Mouse (Mus musculus): ENCODE data around the gene Hcst.

The Hcst gene

GRCm38 (mm10) chr7:30431793-30432192 lies 12.1 kb upstream of the Hcst start:
- peak; percentile 66 to 80 for DNase-seq

- DNase-seq = no peak
Observed at GRCm38 (mm10) chr7:30430191-30430590, 10.5 kb upstream of the Hcst start.

- DNase-seq = no peak
Observed at GRCm38 (mm10) chr7:30429327-30429726, 9.7 kb upstream of the Hcst start.

- DNase-seq = peak; percentile 17 to 30
Observed at GRCm38 (mm10) chr7:30423071-30423641, 3.5 kb upstream of the Hcst start.

DNA sequence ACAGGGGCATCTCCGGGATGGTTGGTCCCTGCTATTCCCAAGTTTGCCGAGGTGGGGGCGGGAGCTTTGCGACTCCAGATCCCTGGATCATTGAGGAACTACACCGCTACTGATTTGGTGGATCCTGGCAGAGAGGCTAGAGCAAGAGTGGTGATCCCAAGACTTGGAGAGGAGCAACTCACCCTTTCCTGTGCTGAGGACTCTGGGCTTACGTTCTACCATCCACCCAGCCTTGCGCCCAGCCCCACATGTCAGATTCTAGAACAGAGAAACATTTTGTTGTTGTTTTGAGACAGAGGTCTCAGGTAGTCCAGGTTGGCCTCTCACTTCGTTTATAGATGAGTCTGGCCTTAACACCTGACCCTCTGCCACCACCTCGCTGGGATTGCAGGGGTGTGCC lies 2.9 kb upstream of the Hcst start:
- no peak for DNase-seq

GRCm38 (mm10) chr7:30421890-30422435 lies 2.3 kb upstream of the Hcst start:
- DNase-seq = peak; percentile 86 to 93

DNA sequence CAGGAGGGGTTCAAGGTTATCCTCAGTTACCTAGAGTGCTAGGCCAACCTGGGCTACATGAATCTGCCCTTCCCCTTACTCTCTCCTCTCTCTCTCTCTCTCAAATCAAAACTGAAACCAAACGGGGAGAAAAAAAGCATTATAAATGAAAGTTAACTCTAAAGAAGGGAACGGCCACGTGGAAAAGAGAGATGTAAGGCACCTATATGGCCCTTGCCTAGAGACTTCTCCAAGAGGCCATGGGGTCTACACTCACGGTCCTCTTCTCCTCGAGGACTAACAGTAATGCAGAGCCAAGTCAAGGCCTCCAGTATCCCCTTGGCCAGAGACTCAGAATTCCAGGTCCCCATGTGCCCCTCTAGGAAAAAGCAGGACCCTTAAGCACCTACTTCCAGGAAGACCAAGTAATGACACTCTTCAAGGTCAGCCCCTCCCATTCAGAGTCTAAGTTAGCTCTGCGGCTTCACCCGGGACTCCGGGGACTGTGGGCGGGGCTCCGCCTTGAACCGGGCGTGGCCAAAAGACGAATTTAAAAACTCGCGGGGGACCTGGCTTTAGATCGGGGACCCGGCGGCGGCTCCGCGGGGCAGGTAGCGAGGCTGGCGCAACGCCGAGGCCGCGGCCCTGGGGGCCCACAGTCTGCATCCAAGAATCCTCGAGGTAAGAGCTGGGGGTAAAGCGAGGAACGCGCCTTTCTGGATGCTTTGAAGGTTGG lies 1.7 kb upstream of the Hcst start, which contains the start of gene Nfkbid:
TSS of gene Nfkbid (plus strand) at position 558 of the 715 bp plus-strand sequence.
- DNase-seq = peak; percentile 72 to 84

DNA sequence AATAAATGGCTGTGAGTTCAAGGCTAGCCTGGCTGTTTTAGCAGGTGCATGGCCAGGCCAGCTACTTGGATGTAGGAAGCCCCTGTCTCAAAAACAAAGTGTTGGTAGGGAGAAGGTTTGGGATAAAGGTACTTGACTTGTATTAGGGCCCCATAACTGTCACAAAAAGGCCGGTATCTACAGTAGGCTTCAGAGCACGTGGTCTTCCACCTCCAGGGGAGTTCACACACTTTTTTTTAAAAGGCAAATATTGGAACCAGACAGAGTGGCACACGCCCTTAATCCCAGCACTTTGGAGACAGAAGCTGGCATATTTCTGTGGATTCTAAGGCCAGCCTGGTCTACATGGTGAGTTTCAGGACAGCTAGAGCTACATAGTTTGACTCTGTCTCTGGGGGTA lies 1.0 kb upstream of the Hcst start:
- DNase-seq = no peak

DNA sequence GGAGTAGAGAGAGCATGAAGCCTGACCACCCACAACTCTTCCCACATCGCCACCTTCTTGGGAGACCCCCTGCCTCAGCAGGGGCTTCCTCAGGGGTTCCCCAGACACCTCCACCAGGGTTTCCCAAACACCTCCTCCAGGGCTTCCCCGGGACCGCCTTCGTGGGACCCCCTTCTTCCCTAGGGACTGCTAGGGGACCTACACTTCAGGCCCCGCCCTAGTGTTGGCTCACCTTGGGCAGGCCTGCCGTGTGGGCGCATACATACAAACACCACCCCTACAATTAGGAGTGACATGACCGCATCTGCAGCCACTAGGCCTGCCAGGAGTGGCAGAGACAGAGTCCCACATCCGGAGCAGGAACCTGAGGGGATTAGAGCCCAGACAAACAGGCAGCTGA lies 1.8 kb downstream of the Hcst start:
- DNase-seq = no peak

GRCm38 (mm10) chr7:30413596-30413995 lies 6.1 kb downstream of the Hcst start, which contains the start of gene Tyrobp:
TSS of gene Tyrobp (plus strand) at chr7:30413760.
- no peak for DNase-seq

DNA sequence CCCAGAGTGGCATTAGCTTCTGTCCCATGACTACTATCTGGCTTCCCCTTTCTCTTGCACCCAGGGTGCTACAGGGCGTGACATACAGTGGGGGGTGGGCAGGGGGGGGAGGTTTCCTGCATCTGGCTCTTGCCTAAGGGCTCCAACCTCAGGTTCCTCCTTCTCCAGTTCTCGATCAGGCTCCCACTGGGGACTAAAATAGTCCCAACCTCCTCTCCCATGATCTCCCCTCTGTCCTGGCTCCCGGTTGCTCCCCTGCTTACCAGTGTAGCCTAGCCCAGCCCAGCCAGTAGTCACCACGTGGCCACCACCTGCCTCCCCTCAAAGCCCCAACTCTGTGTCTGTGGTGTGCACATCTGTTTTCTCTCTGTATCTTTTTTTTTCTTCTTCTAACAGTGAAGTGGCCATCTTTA lies 6.9 kb downstream of the Hcst start:
- DNase-seq = no peak

DNA sequence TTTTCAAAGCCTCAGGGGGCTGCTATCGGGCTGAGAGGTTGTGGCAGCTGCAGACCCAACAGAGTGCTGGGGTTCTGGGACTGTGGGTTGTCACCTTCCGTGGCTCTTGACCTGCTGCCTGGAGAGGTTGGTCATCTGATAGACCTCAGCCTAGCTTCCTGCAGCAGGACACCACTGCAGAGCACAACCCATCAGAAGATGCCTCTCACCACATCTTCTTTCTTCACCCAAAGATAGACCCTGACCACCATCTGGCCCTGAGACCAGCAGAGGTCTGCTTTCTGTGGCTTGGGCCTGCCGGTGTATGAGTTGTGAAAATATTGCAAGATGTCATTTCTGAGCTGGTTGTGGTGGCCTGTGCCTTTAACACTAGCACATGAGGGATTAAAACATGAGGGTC lies 8.6 kb downstream of the Hcst start:
- DNase-seq = no peak

DNA sequence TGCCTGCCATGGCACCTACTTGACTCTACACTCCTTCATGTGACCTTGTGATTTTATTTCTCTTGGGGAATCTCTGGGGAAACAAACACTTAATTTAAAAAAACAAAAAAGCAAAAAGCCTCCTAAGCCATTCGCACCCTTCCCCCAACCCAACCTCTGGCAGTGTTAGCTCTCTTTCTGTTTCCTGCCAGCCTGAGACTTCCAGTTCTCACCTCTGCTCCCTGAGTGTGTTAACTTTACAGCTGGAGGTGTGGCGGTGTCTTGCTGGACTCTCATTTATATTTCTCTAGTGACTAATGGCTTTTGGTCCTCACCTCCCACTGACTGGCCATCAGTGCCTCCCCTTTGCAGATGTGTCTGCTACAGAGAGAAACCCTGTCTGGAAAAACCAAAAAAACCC lies 9.9 kb downstream of the Hcst start:
- DNase-seq = no peak

GRCm38 (mm10) chr7:30408639-30409038 lies 11.0 kb downstream of the Hcst start:
- no peak for DNase-seq

- DNase-seq = no peak
Observed at GRCm38 (mm10) chr7:30402343-30402742, 17.3 kb downstream of the Hcst start.

DNA sequence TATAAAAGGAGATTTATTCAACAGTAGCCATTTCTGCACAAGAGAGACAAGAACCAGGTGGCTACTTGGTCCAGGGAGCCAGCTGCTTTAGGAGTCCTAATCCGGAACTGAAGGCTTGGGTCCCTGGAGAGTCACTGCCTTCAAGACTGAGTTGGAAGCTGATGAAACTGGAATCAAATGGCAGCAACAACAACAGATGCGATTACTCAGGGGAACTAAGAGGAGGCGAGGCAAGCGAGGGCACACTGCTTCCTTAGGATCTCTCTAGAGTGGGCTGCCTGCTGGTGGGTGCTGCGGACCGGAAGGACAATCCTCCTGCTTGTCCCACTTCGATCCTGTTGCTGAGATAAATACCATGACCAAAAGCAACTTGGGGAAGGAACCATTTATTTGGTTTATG lies 20.0 kb downstream of the Hcst start:
- DNase-seq = no peak

DNA sequence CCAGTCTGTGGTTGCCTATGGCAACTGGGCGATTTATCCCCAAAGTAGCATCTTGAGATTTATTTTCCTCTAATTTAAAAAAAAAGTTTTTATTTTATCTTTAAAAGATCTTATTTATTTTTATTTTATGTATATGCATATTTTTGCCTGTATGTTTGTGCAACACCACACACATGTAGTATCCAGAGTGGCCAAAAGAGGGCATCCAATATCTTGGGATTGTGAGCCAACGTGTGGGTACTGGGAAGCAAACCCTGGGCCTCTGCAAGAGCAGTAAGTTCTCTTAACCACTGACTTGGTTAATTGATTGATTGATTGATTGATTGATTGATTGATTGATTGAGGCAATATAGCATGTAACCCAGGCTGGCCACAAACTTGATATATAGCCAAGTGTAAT lies 24.8 kb downstream of the Hcst start:
- DNase-seq = peak in 1 of 2 experiments; percentile 30

- peak; percentile 41 to 45 for DNase-seq
Observed at GRCm38 (mm10) chr7:30394379-30394778, 25.3 kb downstream of the Hcst start.

DNA sequence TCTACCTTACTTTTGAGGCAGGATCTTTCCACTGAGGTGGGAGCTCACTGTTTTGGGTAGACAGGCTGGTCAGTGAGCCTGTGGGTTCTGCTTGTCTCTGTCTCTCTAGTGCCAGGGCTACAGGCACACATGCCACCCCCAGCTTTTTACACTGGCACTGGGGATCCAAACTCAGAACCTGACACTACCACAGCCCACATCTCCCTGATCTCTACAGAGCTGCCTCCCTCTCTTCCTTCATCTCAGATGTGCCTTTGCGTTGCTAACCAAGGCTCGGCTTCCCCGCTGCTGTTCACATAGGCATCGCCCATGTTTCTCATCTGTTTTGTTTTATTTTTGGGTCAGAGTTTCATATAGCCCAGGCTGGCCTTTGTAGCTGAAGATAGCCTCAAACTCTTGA lies 26.0 kb downstream of the Hcst start:
- DNase-seq = no peak

DNA sequence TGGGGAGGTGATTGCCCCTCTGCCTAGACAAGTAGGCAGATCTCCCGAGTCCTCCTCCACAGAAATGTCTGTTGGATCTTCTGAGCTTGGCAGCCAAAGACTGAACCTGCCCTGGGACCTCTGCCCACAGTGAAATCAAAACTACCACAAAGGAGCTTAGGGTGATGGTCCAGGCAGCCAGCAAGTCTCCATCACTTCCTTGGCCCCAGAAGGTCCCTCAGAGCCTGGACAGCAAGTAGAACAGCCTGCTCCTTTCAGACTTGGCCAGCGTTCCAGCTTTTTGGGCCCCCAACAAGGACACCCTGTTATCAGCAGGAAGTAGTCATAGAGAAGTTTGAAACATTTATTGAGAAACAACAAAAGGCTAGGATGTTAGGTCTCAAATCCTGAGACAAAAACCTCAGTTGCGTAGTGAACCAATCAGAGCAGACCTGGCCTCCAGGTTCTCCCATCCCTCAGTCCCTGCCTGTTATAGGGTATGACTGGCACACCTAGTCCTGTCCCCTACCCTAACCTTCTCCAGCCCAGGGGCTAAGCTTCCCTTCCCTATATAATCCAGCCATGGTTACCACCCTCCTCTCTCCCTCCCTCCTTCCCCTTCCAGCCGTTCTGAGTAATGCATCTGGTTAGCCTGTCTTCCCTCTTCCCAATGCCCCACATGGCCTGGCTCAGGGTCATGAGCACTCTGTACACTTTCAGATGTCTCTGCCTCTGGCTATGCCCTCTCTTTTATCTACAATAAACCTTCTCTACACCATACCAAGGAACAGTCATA lies 26.7 kb downstream of the Hcst start:
- DNase-seq = no peak

GRCm38 (mm10) chr7:30384106-30384505 lies 35.5 kb downstream of the Hcst start:
- no peak for DNase-seq

DNA sequence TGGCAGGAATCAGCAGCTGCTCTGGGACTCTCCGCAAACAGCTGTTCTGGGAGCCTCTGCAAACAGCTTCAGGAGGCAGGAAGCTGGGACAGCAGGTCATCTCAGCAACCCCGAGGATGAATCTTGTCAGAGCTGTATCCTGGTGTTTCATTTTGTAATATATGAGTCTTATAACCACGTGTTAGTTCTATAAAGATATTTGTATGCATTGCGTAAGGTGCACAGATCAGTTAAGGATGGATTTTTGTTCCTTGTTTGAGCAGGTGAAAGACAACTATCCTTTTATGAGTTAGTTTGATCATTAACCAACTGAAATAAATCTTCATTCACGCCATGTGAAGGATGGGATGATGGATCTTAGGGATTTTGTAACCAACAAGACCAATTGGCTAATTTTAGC lies 39.6 kb downstream of the Hcst start:
- no peak for DNase-seq

- peak; percentile 94 to 96 for DNase-seq
Observed at GRCm38 (mm10) chr7:30373501-30373962, 46.1 kb downstream of the Hcst start.

Data from kidney, postnatal 36 days (tissue).